Mouse (Mus musculus) intestine, postnatal 0 days (tissue): Measurements from ENCODE around the gene A730049H05Rik. TPM values are rescaled to one million over a fixed set of nuclear protein-coding genes. Genes with fewer than 3 reads are reported as not detected.
A peak's percentile ranks its signal among the peaks of the same experiment; 100 is the strongest.

ENCODE experiments used
- ATAC-seq: fragments of 200-750 bp; cut with Nextera tagmentation; 2 replicates; pipeline ENCODE4 v1.8.0; 2017; ENCODE audit warnings: mild to moderate bottlenecking, moderate TSS enrichment, moderate library complexity
- H3K27ac ChIP-seq: fragments of 300-500 bp; sonication (generic); 2 replicates; pipeline ENCODE4 v1.5.1; 2014; ENCODE audit warnings: mild to moderate bottlenecking, low read depth, low read length, moderate library complexity
- H3K27me3 ChIP-seq: fragments of 300-500 bp; sonication (generic); replicated peaks from 2 replicates; pipeline ENCODE4 v1.6.1; 2014; ENCODE audit warnings: low read length, mixed read lengths; ENCODE audit not compliant: control insufficient read depth, insufficient read depth
- H3K36me3 ChIP-seq: fragments of 300-500 bp; sonication (generic); 2 replicates; pipeline ENCODE4 v1.6.1; 2014; ENCODE audit warnings: mild to moderate bottlenecking, moderate library complexity; ENCODE audit not compliant: control insufficient read depth, insufficient read depth
- H3K4me1 ChIP-seq: fragments of 300-500 bp; sonication (generic); replicated peaks from 2 replicates; pipeline ENCODE4 v1.6.1; 2014; ENCODE audit warnings: antibody characterized with exemption, low read length, mixed read lengths; ENCODE audit not compliant: control insufficient read depth, insufficient read depth
- H3K4me2 ChIP-seq: fragments of 300-500 bp; sonication (generic); replicated peaks from 2 replicates; pipeline ENCODE4 v1.6.1; 2014; ENCODE audit warnings: low read depth, mild to moderate bottlenecking, moderate library complexity
- H3K4me3 ChIP-seq: fragments of 300-500 bp; sonication (generic); 2 replicates; pipeline ENCODE4 v1.5.1; 2014; ENCODE audit warnings: low read depth, low read length
- H3K9ac ChIP-seq: fragments of 300-500 bp; sonication (generic); 2 replicates; pipeline ENCODE4 v1.6.1; 2014; ENCODE audit warnings: mild to moderate bottlenecking, low read depth, low read length
- H3K9me3 ChIP-seq: fragments of 300-500 bp; sonication (generic); 2 replicates; pipeline ENCODE4 v1.6.1; 2016; ENCODE audit warnings: mixed run types; ENCODE audit not compliant: control insufficient read depth
- CTCF ChIP-seq: sonication (generic); IDR thresholded peaks from 2 replicates; pipeline ENCODE4 v1.5.1; 2016; ENCODE audit warnings: low read depth, mild to moderate bottlenecking, control low read depth, antibody characterized with exemption, moderate library complexity
- WGBS: fragments of 180-500 bp; shearing (Covaris S2); extraction: QIAGEN DNeasy Blood & Tissue Kit; methylation state at CpG from one replicate; pipeline ENCODE4 v1.1.7; 2014; 5-methylcytosine and 5-hydroxymethylcytosine counted together
- polyA plus RNA-seq: library from polyadenylated mRNA; unstranded; fragments of >200 nt; fragmentation: Nextera tagmentation; extraction: Ambion mirVana; gene quantifications from 2 replicates; pipeline ENCODE4 v1.2.1, GENCODE M21; 2015

A730049H05Rik gene
- 0.46 and 0.55 TPM in 2 replicates for polyA plus RNA-seq

DNA sequence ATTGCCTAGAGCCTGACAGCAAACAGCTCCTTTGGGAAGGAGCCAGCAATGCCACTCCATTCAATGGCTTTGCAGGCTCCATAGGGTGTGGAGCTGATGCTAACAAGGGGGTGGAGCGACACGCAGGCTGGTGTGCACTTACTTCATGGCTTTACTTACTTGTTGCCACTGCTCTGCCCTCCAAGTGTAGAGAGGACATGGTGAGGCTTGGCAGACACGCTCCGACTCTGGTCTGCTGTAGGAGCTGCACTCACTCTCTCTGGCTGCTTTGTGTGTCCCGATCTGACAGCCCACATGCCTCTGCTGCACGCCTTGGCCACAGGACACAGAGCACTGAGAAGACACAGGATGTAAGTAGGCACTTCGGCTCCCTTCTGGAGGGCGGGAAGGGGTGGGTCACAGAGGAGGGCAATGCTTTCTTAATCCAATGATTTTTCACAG, at the start of gene A730049H05Rik:
Gene A730049H05Rik, plus strand, starts transcription at position 168 of the 441 bp plus-strand sequence.
- WGBS, result 29% methylated on average over 8 of the region's 8 CpGs
- Histone ChIP-seq H3K27ac (no peak within 1 kb of the TSS), H3K4me2 (no peak within 1 kb of the TSS)

DNA sequence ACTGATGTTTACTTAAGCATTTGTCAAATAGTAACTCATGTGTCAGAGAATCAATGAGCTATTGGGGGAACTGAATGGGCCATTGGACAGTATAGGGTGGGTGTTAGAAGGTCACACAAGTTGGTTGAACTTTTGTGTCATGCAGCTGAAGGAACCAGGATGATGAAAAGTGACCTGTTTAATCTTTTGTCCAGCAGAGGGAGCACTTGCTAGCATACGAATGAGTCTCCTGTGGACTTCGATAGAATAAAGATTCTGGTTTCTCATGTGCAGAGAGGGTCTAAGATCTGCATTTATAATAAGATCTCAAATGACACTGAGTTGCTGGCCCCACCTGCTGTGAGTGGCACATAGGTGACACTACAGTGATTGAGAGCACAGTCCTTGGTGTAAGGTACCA, 39.9 kb upstream of the A730049H05Rik start:
- H3K27me3 ChIP-seq, result no peaks in the 10 kb centered on the region
- H3K4me1 ChIP-seq, result no peaks in the 10 kb centered on the region
- H3K4me2 ChIP-seq, result no peak overlapping the region
- WGBS, result 15% methylated on average over 2 of the region's 2 CpGs
- no peaks in the 10 kb centered on the region for H3K36me3 ChIP-seq
- peak; percentile 81 for TF ChIP-seq CTCF
- no peak overlapping the region for H3K27ac ChIP-seq
- no peak overlapping the region for H3K9ac ChIP-seq
- ATAC-seq, result no peak
- H3K4me3 ChIP-seq, result no peak overlapping the region
- H3K9me3 ChIP-seq, result no peaks in the 10 kb centered on the region

More for the DNA sequence above, at the start of gene A730049H05Rik:
- ATAC-seq, result no peak
- Histone ChIP-seq H3K36me3 (no peaks in the 10 kb centered on the region; the same call in 1 of the 2 replicates), H3K4me1 (no peaks in the 10 kb centered on the region), H3K27me3 (no peaks in the 10 kb centered on the region), H3K9ac (no peak within 1 kb of the TSS), H3K9me3 (no peaks in the 10 kb centered on the region), H3K4me3 (no peak within 1 kb of the TSS)
- TF ChIP-seq CTCF, result no peak

DNA sequence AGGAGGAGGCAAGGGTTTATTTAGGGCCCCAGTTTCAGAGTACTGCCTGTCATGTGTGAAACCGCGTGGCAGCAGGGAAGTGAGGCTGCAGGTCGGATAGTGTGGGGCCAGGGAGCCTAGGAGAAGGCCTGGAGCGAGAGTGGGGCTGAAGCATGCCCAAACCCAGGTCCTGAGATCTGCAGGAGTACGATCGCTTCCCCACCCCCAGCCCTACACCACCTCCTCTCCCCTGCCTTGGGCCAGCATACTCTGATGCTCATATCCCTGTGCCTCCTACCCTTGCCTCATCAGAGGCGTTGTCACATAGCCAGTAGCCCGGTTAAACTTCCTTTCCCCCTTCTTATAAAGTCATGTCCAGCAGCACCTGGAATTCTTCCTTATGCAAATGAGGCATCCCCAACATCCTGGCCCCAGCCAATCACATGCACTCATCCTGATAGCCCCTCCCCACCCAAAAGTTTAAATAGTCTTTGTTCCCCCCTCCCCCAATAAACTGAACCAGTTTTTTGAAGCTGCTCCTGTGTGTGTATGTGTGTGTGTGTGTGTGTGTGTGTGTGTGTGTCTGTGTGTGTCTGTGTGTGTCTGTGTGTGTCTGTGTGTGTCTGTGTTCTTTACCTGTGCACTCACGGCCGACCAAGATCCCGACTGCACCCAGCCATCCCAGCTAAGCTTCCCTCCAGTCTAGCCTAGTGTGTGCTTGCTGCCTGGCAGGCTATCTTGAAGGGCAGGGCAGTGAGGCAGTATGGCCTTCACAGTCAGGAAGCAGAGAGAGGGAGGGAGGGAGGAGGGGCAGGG, 36.9 kb upstream of the A730049H05Rik start:
- no peak for TF ChIP-seq CTCF
- H3K27ac ChIP-seq, result no peak overlapping the region
- H3K36me3 ChIP-seq, result no peaks in the 10 kb centered on the region
- H3K9ac ChIP-seq, result no peak overlapping the region
- H3K4me1 ChIP-seq, result no peaks in the 10 kb centered on the region
- H3K4me2 ChIP-seq, result no peak overlapping the region
- H3K9me3 ChIP-seq, result no peaks in the 10 kb centered on the region
- H3K27me3 ChIP-seq, result no peaks in the 10 kb centered on the region
- H3K4me3 ChIP-seq, result no peak overlapping the region
- no peak for ATAC-seq
- 81% methylated on average over 11 of the region's 11 CpGs for WGBS

GRCm38 (mm10) chr6:92779935-92780205, 36.4 kb upstream of the A730049H05Rik start:
- no peak for ATAC-seq
- Histone ChIP-seq H3K9me3 (no peaks in the 10 kb centered on the region), H3K27ac (no peak overlapping the region), H3K4me2 (no peak overlapping the region), H3K27me3 (no peaks in the 10 kb centered on the region), H3K4me1 (no peaks in the 10 kb centered on the region), H3K36me3 (no peaks in the 10 kb centered on the region), H3K9ac (no peak overlapping the region), H3K4me3 (no peak overlapping the region)
- WGBS, result 39% methylated on average over 5 of the region's 5 CpGs
- no peak for TF ChIP-seq CTCF

- Histone ChIP-seq H3K9ac (no peak overlapping the region), H3K9me3 (no peaks in the 10 kb centered on the region), H3K27ac (no peak overlapping the region), H3K4me1 (no peaks in the 10 kb centered on the region), H3K36me3 (no peaks in the 10 kb centered on the region), H3K4me2 (no peak overlapping the region), H3K4me3 (no peak overlapping the region), H3K27me3 (0 out of 2 replicates have a peak, but pooled peaks cover 9% of the 10 kb centered on the region)
- WGBS, result 87% methylated on average over 6 of the region's 6 CpGs
- TF ChIP-seq CTCF, result no peak
- no peak for ATAC-seq
These were observed 34.8 kb upstream of the A730049H05Rik start for GRCm38 (mm10) chr6:92781446-92781845.

DNA sequence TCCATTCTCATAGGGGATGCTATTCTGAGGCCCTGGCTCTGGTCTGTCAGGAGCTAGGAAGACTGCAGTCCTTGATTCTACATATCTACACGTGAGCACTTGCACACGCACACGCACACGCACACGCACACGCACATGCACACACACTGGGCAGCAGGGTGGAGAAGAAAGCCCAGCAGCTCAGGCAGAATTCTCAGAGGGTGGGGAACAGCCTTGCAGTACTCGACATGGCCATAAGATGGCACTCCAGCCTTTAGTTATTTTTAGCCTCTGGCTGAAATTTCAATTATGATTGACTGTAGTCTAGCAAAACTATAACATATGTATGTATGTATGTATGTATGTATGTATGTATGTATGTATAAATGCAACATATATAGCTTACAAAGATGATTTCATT, 31.5 kb upstream of the A730049H05Rik start:
- Histone ChIP-seq H3K9ac (no peak overlapping the region), H3K27me3 (0 out of 2 replicates have a peak, but pooled peaks cover 9% of the 10 kb centered on the region), H3K4me1 (no peaks in the 10 kb centered on the region), H3K4me3 (no peak overlapping the region), H3K36me3 (no peaks in the 10 kb centered on the region), H3K4me2 (no peak overlapping the region), H3K27ac (no peak overlapping the region), H3K9me3 (no peaks in the 10 kb centered on the region)
- WGBS, result 19% methylated on average over 7 of the region's 7 CpGs
- peak; percentile 87 for TF ChIP-seq CTCF
- ATAC-seq, result no peak
